ENCODE assay signal across 31 mouse cellular contexts in the genomic region with DNA sequence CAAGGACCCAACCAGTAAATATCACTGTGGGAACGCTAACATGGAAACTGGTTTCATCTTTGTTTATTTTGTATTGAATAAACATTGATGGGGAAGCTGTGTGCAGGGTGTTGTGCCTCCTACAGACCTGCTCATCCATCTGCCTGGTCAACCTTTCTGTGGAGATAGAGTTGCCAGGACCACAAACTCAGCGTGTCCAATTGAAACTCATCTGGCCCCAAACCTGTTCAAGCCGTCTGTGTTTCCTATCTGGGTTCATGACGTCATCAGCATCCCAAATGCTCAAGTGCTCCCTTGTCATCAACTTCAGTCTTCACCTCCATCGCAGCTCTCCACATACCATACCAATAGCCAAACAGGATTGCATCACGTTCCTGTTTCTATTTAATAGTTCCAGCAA.
DNase-seq lines count a peak whose midpoint lies in the region; ATAC-seq and TF ChIP-seq lines count a peak whose summit lies in the region.
"Had no signal": no experiment of that assay in that cellular context is flagged by ENCODE, and none has a peak within 500 bp of the region (broad histone marks: within the 10 kb centered on the region; RNA-seq: fewer than 3 reads in every experiment).

No protein-coding gene starts in this region.

- 0 out of 2 replicates have a peak, but pooled peaks have one; percentile 31 for ATAC-seq in heart, embryonic 11.5 days (replicated peaks; ENCODE audit: insufficient number of reproducible peaks, low FRiP score, low TSS enrichment)
- ATAC-seq in heart, embryonic 16.5 days (replicated peaks; ENCODE audit: extremely low read depth, insufficient read depth, low FRiP score) = peak; percentile 92
- no peak for ATAC-seq in midbrain, postnatal 0 days (ENCODE audit: low FRiP score)
- no peak for ATAC-seq in hindbrain, embryonic 11.5 days (ENCODE audit: low FRiP score)
- ATAC-seq: forebrain, embryonic 16.5 days; inflammation-experienced regulatory T-cells, adult 6 months; liver, postnatal 0 days; lung, postnatal 0 days had no signal

- H3K9ac ChIP-seq in heart, embryonic 11.5 days (ENCODE audit: low read depth, low read length) = no peak overlapping the region
- no peak overlapping the region for H3K9ac ChIP-seq in heart, embryonic 16.5 days (ENCODE audit: low read length)
- no peak overlapping the region for H3K9ac ChIP-seq in midbrain, postnatal 0 days (replicated peaks; ENCODE audit: low read length, poor library complexity, severe bottlenecking)
- H3K9ac ChIP-seq in hindbrain, embryonic 11.5 days (ENCODE audit: low read depth, low read length) = no peak overlapping the region
- H3K9ac ChIP-seq: embryonic facial prominence, embryonic 13.5 days; hindbrain, embryonic 15.5 days; limb, embryonic 13.5 days; liver, postnatal 0 days; midbrain, embryonic 12.5 days; neural tube, embryonic 15.5 days had no signal

- no peak overlapping the region; the same call in 1 of the 2 replicates for H3K4me2 ChIP-seq in heart, embryonic 11.5 days
- H3K4me2 ChIP-seq in heart, embryonic 16.5 days (ENCODE audit: low read depth, low read length) = peak overlapping the region; percentile 8; the same call in 1 of the 2 replicates
- H3K4me2 ChIP-seq in midbrain, postnatal 0 days (ENCODE audit: low read depth, low read length, poor library complexity, severe bottlenecking) = no peak overlapping the region
- no peak overlapping the region for H3K4me2 ChIP-seq in hindbrain, embryonic 11.5 days (replicated peaks; ENCODE audit: low read depth, low read length)
- H3K4me2 ChIP-seq: embryonic facial prominence, embryonic 13.5 days; hindbrain, embryonic 15.5 days; limb, embryonic 13.5 days; liver, embryonic 11.5 days; midbrain, embryonic 12.5 days; neural tube, embryonic 15.5 days had no signal

- no peak overlapping the region for H3K4me3 ChIP-seq in heart, embryonic 11.5 days (ENCODE audit: low read depth, low read length)
- H3K4me3 ChIP-seq in heart, embryonic 16.5 days (ENCODE audit: low read length) = no peak overlapping the region
- H3K4me3 ChIP-seq in midbrain, postnatal 0 days (ENCODE audit: low read depth, low read length) = no peak overlapping the region
- no peak overlapping the region for H3K4me3 ChIP-seq in hindbrain, embryonic 11.5 days (ENCODE audit: low read depth, low read length)
- H3K4me3 ChIP-seq: embryonic facial prominence, embryonic 13.5 days; gastrocnemius, adult 2 months; hindbrain, embryonic 15.5 days; limb, embryonic 13.5 days; megakaryocyte, embryonic 14.5 days; midbrain, embryonic 12.5 days; neural tube, embryonic 15.5 days had no signal

- H3K4me1 ChIP-seq in heart, embryonic 11.5 days (ENCODE audit: control insufficient read depth, insufficient read depth, low read length) = peaks cover 2% of the 10 kb centered on the region; the same call in 1 of the 2 replicates
- H3K4me1 ChIP-seq in heart, embryonic 16.5 days (ENCODE audit: control insufficient read depth, insufficient read depth, low read length) = peaks cover 8% of the 10 kb centered on the region
- no peaks in the 10 kb centered on the region for H3K4me1 ChIP-seq in midbrain, postnatal 0 days (ENCODE audit: insufficient read depth, low read length)
- no peaks in the 10 kb centered on the region for H3K4me1 ChIP-seq in hindbrain, embryonic 11.5 days (replicated peaks; ENCODE audit: control insufficient read depth, insufficient read depth, low read length)
- H3K4me1 ChIP-seq: hindbrain, embryonic 15.5 days; limb, embryonic 13.5 days; megakaryocyte, embryonic 14.5 days; neural tube, embryonic 15.5 days had no signal

- H3K9me3 ChIP-seq in heart, embryonic 11.5 days (replicated peaks; ENCODE audit: control insufficient read depth, low read length) = no peaks in the 10 kb centered on the region
- H3K9me3 ChIP-seq in heart, embryonic 16.5 days (replicated peaks; ENCODE audit: control insufficient read depth, low read length) = peaks cover 5% of the 10 kb centered on the region
- no peaks in the 10 kb centered on the region for H3K9me3 ChIP-seq in midbrain, postnatal 0 days (ENCODE audit: low read length)
- H3K9me3 ChIP-seq in hindbrain, embryonic 11.5 days (ENCODE audit: control insufficient read depth, low read length) = no peaks in the 10 kb centered on the region
- H3K9me3 ChIP-seq: embryonic facial prominence, embryonic 13.5 days; hindbrain, embryonic 15.5 days; limb, embryonic 13.5 days; midbrain, embryonic 12.5 days; neural tube, embryonic 15.5 days had no signal

- DNase-seq in heart, adult 8-10 months (ENCODE audit: low spot score) = no peak
- peak; percentile 53 to 79 for DNase-seq in layer of hippocampus, adult 18-20 months (ENCODE audit: low spot score in 2 of 2)
- DNase-seq in layer of hippocampus, postnatal 14 days (ENCODE audit: low spot score in 2 of 2) = peak; percentile 55 to 80
- no peak for DNase-seq in ovary, postnatal 10 days (ENCODE audit: low spot score)
- DNase-seq in midbrain, postnatal 0 days (ENCODE audit: low spot score) = no peak
- DNase-seq in hindbrain, embryonic 11.5 days (ENCODE audit: low spot score) = no peak
- DNase-seq: adrenal gland, postnatal 25 days; cerebellum, adult 18-20 months; cerebellum, postnatal 10 days; gastrocnemius, adult 2 months; gastrocnemius, postnatal 36 days; kidney, adult 11 months; kidney, postnatal 14 days; liver, postnatal 0 days; lung, postnatal 4 days; right cerebral cortex, postnatal 25 days; spleen, adult 18-20 months; thymus, adult 18-20 months; thymus, postnatal 25 days had no signal

- no peak for TF ChIP-seq CTCF in midbrain, postnatal 0 days (IDR thresholded peaks at IDR 0.05)

- H3K27ac ChIP-seq in heart, embryonic 11.5 days (ENCODE audit: low read depth, low read length) = peak overlapping the region; percentile 50; the same call in 1 of the 2 replicates
- H3K27ac ChIP-seq in heart, embryonic 16.5 days (ENCODE audit: low read length) = peak overlapping the region; percentile 62
- no peak overlapping the region for H3K27ac ChIP-seq in midbrain, postnatal 0 days (ENCODE audit: low read depth, low read length)
- no peak overlapping the region for H3K27ac ChIP-seq in hindbrain, embryonic 11.5 days (ENCODE audit: low read depth, low read length)
- H3K27ac ChIP-seq: embryonic facial prominence, embryonic 13.5 days; gastrocnemius, adult 2 months; hindbrain, embryonic 15.5 days; limb, embryonic 13.5 days; midbrain, embryonic 12.5 days; neural tube, embryonic 15.5 days had no signal

- H3K36me3 ChIP-seq in heart, embryonic 11.5 days (ENCODE audit: control insufficient read depth, insufficient read depth, low read length) = no peaks in the 10 kb centered on the region
- H3K36me3 ChIP-seq in heart, embryonic 16.5 days (ENCODE audit: control insufficient read depth, insufficient read depth) = no peaks in the 10 kb centered on the region
- H3K36me3 ChIP-seq in midbrain, postnatal 0 days (ENCODE audit: insufficient read depth, low read length) = no peaks in the 10 kb centered on the region
- H3K36me3 ChIP-seq in hindbrain, embryonic 11.5 days (ENCODE audit: control insufficient read depth, insufficient read depth, low read length) = no peaks in the 10 kb centered on the region
- H3K36me3 ChIP-seq: embryonic facial prominence, embryonic 13.5 days; hindbrain, embryonic 15.5 days; limb, embryonic 13.5 days; midbrain, embryonic 12.5 days; neural tube, embryonic 15.5 days had no signal

- H3K27me3 ChIP-seq in heart, embryonic 11.5 days (ENCODE audit: control insufficient read depth, insufficient read depth, low read length) = no peaks in the 10 kb centered on the region
- no peaks in the 10 kb centered on the region for H3K27me3 ChIP-seq in heart, embryonic 16.5 days (ENCODE audit: control insufficient read depth, insufficient read depth, low read length)
- no peaks in the 10 kb centered on the region for H3K27me3 ChIP-seq in midbrain, postnatal 0 days (ENCODE audit: insufficient read depth, low read length)
- no peaks in the 10 kb centered on the region for H3K27me3 ChIP-seq in hindbrain, embryonic 11.5 days (ENCODE audit: control insufficient read depth, insufficient read depth, low read length)
- H3K27me3 ChIP-seq: embryonic facial prominence, embryonic 13.5 days; hindbrain, embryonic 15.5 days; limb, embryonic 13.5 days; megakaryocyte, embryonic 14.5 days; midbrain, embryonic 12.5 days; neural tube, embryonic 15.5 days had no signal

- 47% methylated on average over 6 of the region's 6 CpGs for WGBS in heart, embryonic 11.5 days (ENCODE audit: insufficient replicate concordance)
- WGBS in heart, embryonic 16.5 days = 43% methylated on average over 6 of the region's 6 CpGs
- 94% methylated on average over 6 of the region's 6 CpGs for WGBS in midbrain, postnatal 0 days
- 89% methylated on average over 6 of the region's 6 CpGs for WGBS in hindbrain, embryonic 11.5 days

Comparison
In these comparisons a context has a peak if more than half of its experiments do, and no peak if none do; other contexts are left out.
1. ATAC-seq: peak in heart, embryonic 11.5 days (single experiment) and heart, embryonic 16.5 days (single experiment); none in midbrain, postnatal 0 days (single experiment) and hindbrain, embryonic 11.5 days (single experiment).
2. H3K27ac ChIP-seq: peak in heart, embryonic 11.5 days (single experiment) and heart, embryonic 16.5 days (single experiment); none in midbrain, postnatal 0 days (single experiment) and hindbrain, embryonic 11.5 days (single experiment).
3. DNase-seq: peak in layer of hippocampus, adult 18-20 months (2 of 2) and layer of hippocampus, postnatal 14 days (2 of 2); none in heart, adult 8-10 months (single experiment), ovary, postnatal 10 days (single experiment), midbrain, postnatal 0 days (single experiment) and hindbrain, embryonic 11.5 days (single experiment).